Mouse (Mus musculus) CH12.LX (cell line): Measurements from ENCODE around the gene Sobp. TPM values are rescaled to one million over a fixed set of nuclear protein-coding genes. Genes with fewer than 3 reads are reported as not detected.

Experiments
- DNase-seq: peaks from one replicate; pipeline ENCODE4 v3.0.0-alpha.2; 2013; ENCODE audit errors: extremely low read depth
- H3K27ac ChIP-seq: 2 replicates; pipeline ENCODE4 v1.5.1; 2012; ENCODE audit warnings: low read depth, mild to moderate bottlenecking, control low read depth, moderate library complexity; ENCODE audit not compliant: insufficient read depth
- H3K27me3 ChIP-seq: replicated peaks from 2 replicates; pipeline ENCODE3; 2012; ENCODE audit warnings: inconsistent platforms
- H3K36me3 ChIP-seq, 2 experiments: replicated peaks in 1 of 2; 2 replicates each; pipeline versions ENCODE3 to v1.6.1; 2012; ENCODE audit warnings: inconsistent platforms in 1 of 2, low read length in 1 of 2, mild to moderate bottlenecking in 1 of 2, mixed read lengths in 1 of 2, moderate library complexity in 1 of 2; ENCODE audit not compliant: control insufficient read depth in 1 of 2, insufficient read depth in 1 of 2
- H3K4me1 ChIP-seq, 2 experiments: 2 replicates each; pipeline ENCODE4 v1.6.1; 2012; ENCODE audit warnings: inconsistent platforms in 1 of 2, moderate library complexity in 1 of 2; ENCODE audit not compliant: insufficient read depth in 2 of 2, control insufficient read depth in 1 of 2
- H3K4me2 ChIP-seq: 2 replicates; pipeline ENCODE4 v1.6.1; 2012; ENCODE audit warnings: low read depth, mild to moderate bottlenecking, control low read depth; ENCODE audit not compliant: poor library complexity, insufficient read depth, severe bottlenecking
- H3K4me3 ChIP-seq, 3 experiments: fragments of 150-350 bp in 1 of 3; sonication (generic) in 1 of 3; replicated peaks in 1 of 3; 2 replicates each; pipeline versions ENCODE3 to v1.5.1; 2011 to 2012; ENCODE audit warnings: low read depth in 2 of 3, low read length in 2 of 3, mild to moderate bottlenecking in 2 of 3, moderate library complexity in 2 of 3, control low read depth in 1 of 3, improper control_type of control experiment in 1 of 3, inconsistent platforms in 1 of 3, mixed read lengths in 1 of 3; ENCODE audit not compliant: poor library complexity in 1 of 3
- H3K79me2 ChIP-seq: replicated peaks from 2 replicates; pipeline ENCODE4 v1.6.1; 2012; ENCODE audit warnings: mild to moderate bottlenecking, moderate library complexity; ENCODE audit not compliant: control insufficient read depth, poor library complexity, insufficient read depth, severe bottlenecking; ENCODE audit errors: extremely low read depth
- H3K9ac ChIP-seq: 2 replicates; pipeline ENCODE4 v1.6.1; 2012; ENCODE audit warnings: low read depth, mild to moderate bottlenecking, control low read depth, moderate library complexity; ENCODE audit not compliant: insufficient read depth
- H3K9me3 ChIP-seq: replicated peaks from 2 replicates; pipeline ENCODE3; 2012; ENCODE audit warnings: low read length, inconsistent platforms, mixed read lengths
- BHLHE40 ChIP-seq: IDR thresholded peaks from 2 replicates; pipeline ENCODE4 v1.6.1; 2011; ENCODE audit warnings: mild to moderate bottlenecking, low read depth, low read length, improper control_type of control experiment
- CHD1 ChIP-seq: IDR thresholded peaks from 2 replicates; pipeline ENCODE4 v1.6.1; 2012; ENCODE audit warnings: low read depth, low read length, improper control_type of control experiment, inconsistent platforms
- CTCF ChIP-seq, 2 experiments: IDR thresholded peaks in 1 of 2; conservative IDR thresholded peaks in 1 of 2; 2 replicates each; pipeline ENCODE4 v1.5.1; 2011 to 2012; ENCODE audit warnings: low read depth in 2 of 2, low read length in 2 of 2, improper control_type of control experiment in 1 of 2, inconsistent platforms in 1 of 2, mild to moderate bottlenecking in 1 of 2, moderate library complexity in 1 of 2
- EP300 ChIP-seq: IDR thresholded peaks from 2 replicates; pipeline ENCODE4 v1.6.1; 2011; ENCODE audit warnings: low read length, improper control_type of control experiment
- HCFC1 ChIP-seq: IDR thresholded peaks from 2 replicates; pipeline ENCODE4 v1.6.1; 2012; ENCODE audit warnings: low read depth, mild to moderate bottlenecking, inconsistent platforms, low read length, improper control_type of control experiment
- IRF4 ChIP-seq: IDR thresholded peaks from 2 replicates; pipeline ENCODE4 v1.6.1; 2014; ENCODE audit warnings: low read depth, mild to moderate bottlenecking, inconsistent platforms, low read length, improper control_type of control experiment
- JUN ChIP-seq: IDR thresholded peaks from 2 replicates; pipeline ENCODE4 v1.6.1; 2011; ENCODE audit warnings: low read depth, mild to moderate bottlenecking, low read length, improper control_type of control experiment, moderate library complexity; ENCODE audit not compliant: insufficient read depth
- KAT2A ChIP-seq: IDR thresholded peaks from 2 replicates; pipeline ENCODE4 v1.6.1; 2012; ENCODE audit warnings: low read length, improper control_type of control experiment, inconsistent platforms; ENCODE audit not compliant: insufficient replicate concordance
- MAFK ChIP-seq: IDR thresholded peaks from 2 replicates; pipeline ENCODE4 v1.6.1; 2011; ENCODE audit warnings: low read length, improper control_type of control experiment; ENCODE audit not compliant: insufficient replicate concordance
- MAX ChIP-seq: IDR thresholded peaks from 2 replicates; pipeline ENCODE4 v1.6.1; 2011; ENCODE audit warnings: low read length, improper control_type of control experiment
- MXI1 ChIP-seq: IDR thresholded peaks from 2 replicates; pipeline ENCODE4 v1.6.1; 2011; ENCODE audit warnings: mild to moderate bottlenecking, low read depth, low read length, improper control_type of control experiment
- NRF1 ChIP-seq: IDR thresholded peaks from 2 replicates; pipeline ENCODE4 v1.6.1; 2014; ENCODE audit warnings: low read depth, mild to moderate bottlenecking, inconsistent platforms, low read length, improper control_type of control experiment, moderate library complexity
- POLR2A ChIP-seq: IDR thresholded peaks from 2 replicates; pipeline ENCODE4 v1.6.1; 2011; ENCODE audit warnings: low read depth, mild to moderate bottlenecking, improper control_type of control experiment, low read length
- POLR2AphosphoS2 ChIP-seq: IDR thresholded peaks from 2 replicates; pipeline ENCODE4 v1.6.1; 2011; ENCODE audit warnings: low read depth, low read length, improper control_type of control experiment
- RAD21 ChIP-seq: IDR thresholded peaks from 2 replicates; pipeline ENCODE4 v1.6.1; 2011; ENCODE audit warnings: low read depth, mild to moderate bottlenecking, low read length, improper control_type of control experiment, moderate library complexity
- RCOR1 ChIP-seq: conservative IDR thresholded peaks from 2 replicates; pipeline ENCODE4 v1.6.1; 2012; ENCODE audit warnings: low read depth, mild to moderate bottlenecking, inconsistent platforms, low read length, improper control_type of control experiment
- SMC3 ChIP-seq: IDR thresholded peaks from 2 replicates; pipeline ENCODE4 v1.6.1; 2011; ENCODE audit warnings: low read depth, low read length, improper control_type of control experiment
- UBTF ChIP-seq: IDR thresholded peaks from 2 replicates; pipeline ENCODE4 v1.6.1; 2012; ENCODE audit warnings: low read depth, mild to moderate bottlenecking, inconsistent platforms, low read length, improper control_type of control experiment, moderate library complexity
- USF1 ChIP-seq: IDR thresholded peaks from 2 replicates; pipeline ENCODE4 v1.6.1; 2014; ENCODE audit warnings: low read depth, mild to moderate bottlenecking, inconsistent platforms, low read length, improper control_type of control experiment
- USF2 ChIP-seq: conservative IDR thresholded peaks from 2 replicates; pipeline ENCODE4 v1.6.1; 2011; ENCODE audit warnings: low read depth, low read length, improper control_type of control experiment
- ZC3H11A ChIP-seq: IDR thresholded peaks from 2 replicates; pipeline ENCODE4 v1.6.1; 2012; ENCODE audit warnings: low read depth, mild to moderate bottlenecking, inconsistent platforms, low read length, improper control_type of control experiment
- ZKSCAN1 ChIP-seq: IDR thresholded peaks from 2 replicates; pipeline ENCODE4 v1.6.1; 2012; ENCODE audit warnings: low read depth, inconsistent platforms, low read length, improper control_type of control experiment, borderline replicate concordance
- ZMIZ1 ChIP-seq: IDR thresholded peaks from 2 replicates; pipeline ENCODE4 v1.6.1; 2012; ENCODE audit warnings: low read depth, mild to moderate bottlenecking, inconsistent platforms, low read length, improper control_type of control experiment
- dilution Hi-C: fragments of 300-500 bp; cut with MboI; formaldehyde crosslinking; loops from 2 replicates; pipeline ENCODE4 v1.14.3; 2020; ENCODE audit warnings: low sequenced_read_pairs; ENCODE audit not compliant: extremely low pct_unique_long_range_greater_than_20kb, extremely low pct_ligation_motif_present
- in situ Hi-C: fragments of 300-500 bp; cut with MboI; formaldehyde crosslinking; loops from 3 replicates; pipeline ENCODE4 v1.14.3; 2019; ENCODE audit warnings: low sequenced_read_pairs, low pct_ligation_motif_present, low pct_unique_long_range_greater_than_20kb, mixed read lengths
- polyA plus RNA-seq: library from polyadenylated mRNA; unstranded; fragments of >175 nt; gene quantifications from 2 replicates; pipeline ENCODE4 v1.2.1, GENCODE M21; 2012; ENCODE audit warnings: low read depth; ENCODE audit not compliant: insufficient read length
- total RNA-seq, 2 experiments: library from RNA; depleted of rRNA; stranded (reverse); fragments of 300-350 nt in 1 of 2; fragments of >200 nt in 1 of 2; gene quantifications; 2 replicates each; pipeline ENCODE4 v1.2.3; 2012 to 2014

The Sobp gene
- total and polyA plus RNA-seq, 3 experiments = 0.04 to 0.77 (median 0.08) TPM

- in situ Hi-C loops (no loop called here), dilution Hi-C loops (no loop called here)
- TF ChIP-seq POLR2AphosphoS2 (no peak), NRF1 (no peak), UBTF (no peak)
- Histone ChIP-seq H3K36me3 (no peaks in the 10 kb centered on the region), H3K79me2 (no peaks in the 10 kb centered on the region), H3K4me2 (no peak overlapping the region), H3K9ac (no peak overlapping the region), H3K27ac (no peak overlapping the region), H3K4me1 (no peaks in the 10 kb centered on the region), H3K9me3 (no peaks in the 10 kb centered on the region), H3K4me3 (no peak overlapping the region), H3K27me3 (no peaks in the 10 kb centered on the region)
- DNase-seq = no peak
Observed at GRCm38 (mm10) chr10:43014782-43015181, 159.5 kb downstream of the Sobp start.

GRCm38 (mm10) chr10:43014358-43014757, 160.0 kb downstream of the Sobp start:
- no peaks in the 10 kb centered on the region for H3K79me2 ChIP-seq
- dilution Hi-C loops = no loop called here
- in situ Hi-C loops = no loop called here

DNA sequence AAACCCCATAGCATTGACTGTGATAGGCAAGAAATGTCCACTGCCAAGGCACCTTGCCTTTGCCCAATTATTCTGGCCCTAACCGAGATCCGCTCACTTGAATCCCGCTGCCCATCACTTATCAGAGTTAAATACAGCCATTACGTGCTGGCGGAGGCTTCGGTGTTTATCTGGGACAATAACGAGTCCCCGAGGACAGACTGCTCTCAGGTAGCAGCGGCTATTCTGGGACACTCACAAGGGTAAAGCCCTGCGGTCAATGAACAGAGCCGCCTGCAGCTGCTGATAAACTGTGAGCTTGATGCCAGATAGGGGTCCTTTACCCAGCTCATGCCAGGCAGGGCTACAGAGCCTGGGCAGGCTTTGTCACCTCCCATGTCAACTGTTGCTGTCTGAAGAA, 166.2 kb downstream of the Sobp start:
- TF ChIP-seq MXI1 = no peak
- TF ChIP-seq CHD1 = no peak
- TF ChIP-seq CTCF (conservative IDR thresholded peaks at IDR 0.05 in 1 of 2, IDR thresholded peaks at IDR 0.05 in 1 of 2; ENCODE audit: low read depth in 2 of 2, low read length in 2 of 2) = no peak
- no peak for TF ChIP-seq USF2
- no peak for TF ChIP-seq USF1
- no peak for TF ChIP-seq SMC3
- TF ChIP-seq IRF4 = no peak
- no peak for TF ChIP-seq POLR2AphosphoS2
- no peak for TF ChIP-seq MAX
- TF ChIP-seq ZMIZ1 = no peak
- TF ChIP-seq RAD21 = no peak
- no peak for TF ChIP-seq EP300
- no peak for TF ChIP-seq HCFC1
- no peak for TF ChIP-seq RCOR1
- no peak for TF ChIP-seq ZKSCAN1
- no peak for TF ChIP-seq NRF1
- TF ChIP-seq MAFK = no peak
- no peak for TF ChIP-seq KAT2A
- TF ChIP-seq POLR2A = no peak
- TF ChIP-seq ZC3H11A = no peak
- no peaks in the 10 kb centered on the region for H3K36me3 ChIP-seq
- in situ Hi-C loops = no loop called here
- dilution Hi-C loops = no loop called here
- H3K4me2 ChIP-seq = no peak overlapping the region
- H3K4me3 ChIP-seq = no peak overlapping the region
- no peak for DNase-seq
- no peaks in the 10 kb centered on the region for H3K27me3 ChIP-seq
- no peaks in the 10 kb centered on the region for H3K9me3 ChIP-seq
- H3K27ac ChIP-seq = no peak overlapping the region
- H3K9ac ChIP-seq = no peak overlapping the region
- H3K4me1 ChIP-seq = no peaks in the 10 kb centered on the region
- H3K79me2 ChIP-seq = no peaks in the 10 kb centered on the region

More at GRCm38 (mm10) chr10:43014358-43014757, 160.0 kb downstream of the Sobp start:
- Histone ChIP-seq H3K36me3 (no peaks in the 10 kb centered on the region), H3K4me1 (no peaks in the 10 kb centered on the region), H3K27ac (no peak overlapping the region), H3K27me3 (no peaks in the 10 kb centered on the region), H3K9ac (no peak overlapping the region), H3K9me3 (no peaks in the 10 kb centered on the region), H3K4me2 (no peak overlapping the region)
- DNase-seq = no peak
- TF ChIP-seq BHLHE40 (no peak), JUN (no peak)
- TF ChIP-seq, all 38 proteins: peak for 0
- no peak overlapping the region for H3K4me3 ChIP-seq
